Mouse (Mus musculus): ENCODE data around the gene Inpp4b. TPM values are rescaled to one million over a fixed set of nuclear protein-coding genes. Genes with fewer than 3 reads are reported as not detected.

The Inpp4b gene
- polyA plus RNA-seq, 1 experiment, result 1.9 TPM

- H3K4me3 ChIP-seq (ENCODE audit: insufficient read depth, low read length), result no peak overlapping the region
- H3K4me1 ChIP-seq (ENCODE audit: control insufficient read depth, insufficient read depth, low read length), result no peaks in the 10 kb centered on the region
- no peak overlapping the region for H3K27ac ChIP-seq (ENCODE audit: insufficient read depth, low read length)
- TF ChIP-seq POLR2A (IDR thresholded peaks at IDR 0.05; ENCODE audit: low read depth, low read length) (no peak), CTCF (IDR thresholded peaks at IDR 0.05; ENCODE audit: borderline replicate concordance, insufficient read depth, low read length) (no peak)
These were observed 18.8 kb downstream of the Inpp4b start for GRCm38 (mm10) chr8:81361162-81361561.

GRCm38 (mm10) chr8:81370607-81371006 lies 28.3 kb downstream of the Inpp4b start:
- TF ChIP-seq CTCF (IDR thresholded peaks at IDR 0.05; ENCODE audit: borderline replicate concordance, insufficient read depth, low read length) (no peak), POLR2A (IDR thresholded peaks at IDR 0.05; ENCODE audit: low read depth, low read length) (no peak)

GRCm38 (mm10) chr8:81371844-81372243 lies 29.5 kb downstream of the Inpp4b start:
- Histone ChIP-seq H3K27ac (ENCODE audit: insufficient read depth, low read length) (no peak overlapping the region), H3K4me3 (ENCODE audit: insufficient read depth, low read length) (no peak overlapping the region), H3K4me1 (ENCODE audit: control insufficient read depth, insufficient read depth, low read length) (no peaks in the 10 kb centered on the region)
- TF ChIP-seq CTCF (IDR thresholded peaks at IDR 0.05; ENCODE audit: borderline replicate concordance, insufficient read depth, low read length), result no peak

More at GRCm38 (mm10) chr8:81370607-81371006, 28.3 kb downstream of the Inpp4b start:
- no peak overlapping the region for H3K27ac ChIP-seq (ENCODE audit: insufficient read depth, low read length)
- H3K4me3 ChIP-seq (ENCODE audit: insufficient read depth, low read length), result no peak overlapping the region
- H3K4me1 ChIP-seq (ENCODE audit: control insufficient read depth, insufficient read depth, low read length), result no peaks in the 10 kb centered on the region

GRCm38 (mm10) chr8:81374877-81375475 lies 32.6 kb downstream of the Inpp4b start:
- no peak overlapping the region for H3K27ac ChIP-seq (ENCODE audit: insufficient read depth, low read length)
- TF ChIP-seq CTCF (IDR thresholded peaks at IDR 0.05; ENCODE audit: borderline replicate concordance, insufficient read depth, low read length) (no peak), POLR2A (IDR thresholded peaks at IDR 0.05; ENCODE audit: low read depth, low read length) (no peak)
- H3K4me3 ChIP-seq (ENCODE audit: insufficient read depth, low read length), result no peak overlapping the region
- no peaks in the 10 kb centered on the region for H3K4me1 ChIP-seq (ENCODE audit: control insufficient read depth, insufficient read depth, low read length)

GRCm38 (mm10) chr8:81388953-81389352 lies 46.6 kb downstream of the Inpp4b start:
- Histone ChIP-seq H3K4me1 (ENCODE audit: control insufficient read depth, insufficient read depth, low read length) (no peaks in the 10 kb centered on the region), H3K27ac (ENCODE audit: insufficient read depth, low read length) (no peak overlapping the region)
- no peak for TF ChIP-seq POLR2A (IDR thresholded peaks at IDR 0.05; ENCODE audit: low read depth, low read length)
- TF ChIP-seq CTCF (IDR thresholded peaks at IDR 0.05; ENCODE audit: borderline replicate concordance, insufficient read depth, low read length), result no peak

GRCm38 (mm10) chr8:81399071-81399470 lies 56.7 kb downstream of the Inpp4b start:
- Histone ChIP-seq H3K4me3 (ENCODE audit: insufficient read depth, low read length) (no peak overlapping the region), H3K27ac (ENCODE audit: insufficient read depth, low read length) (no peak overlapping the region), H3K4me1 (ENCODE audit: control insufficient read depth, insufficient read depth, low read length) (no peaks in the 10 kb centered on the region)
- no peak for TF ChIP-seq CTCF (IDR thresholded peaks at IDR 0.05; ENCODE audit: borderline replicate concordance, insufficient read depth, low read length)
- no peak for TF ChIP-seq POLR2A (IDR thresholded peaks at IDR 0.05; ENCODE audit: low read depth, low read length)

More at GRCm38 (mm10) chr8:81388953-81389352, 46.6 kb downstream of the Inpp4b start:
- H3K4me3 ChIP-seq (ENCODE audit: insufficient read depth, low read length), result no peak overlapping the region

- H3K4me3 ChIP-seq (ENCODE audit: insufficient read depth, low read length), result no peak overlapping the region
- TF ChIP-seq POLR2A (IDR thresholded peaks at IDR 0.05; ENCODE audit: low read depth, low read length) (no peak), CTCF (IDR thresholded peaks at IDR 0.05; ENCODE audit: borderline replicate concordance, insufficient read depth, low read length) (no peak)
These were observed 57.1 kb downstream of the Inpp4b start for GRCm38 (mm10) chr8:81399501-81399900.

GRCm38 (mm10) chr8:81412707-81413106 lies 70.4 kb downstream of the Inpp4b start:
- no peak overlapping the region for H3K27ac ChIP-seq (ENCODE audit: insufficient read depth, low read length)
- H3K4me1 ChIP-seq (ENCODE audit: control insufficient read depth, insufficient read depth, low read length), result no peaks in the 10 kb centered on the region
- TF ChIP-seq CTCF (IDR thresholded peaks at IDR 0.05; ENCODE audit: borderline replicate concordance, insufficient read depth, low read length), result no peak
- no peak for TF ChIP-seq POLR2A (IDR thresholded peaks at IDR 0.05; ENCODE audit: low read depth, low read length)
- H3K4me3 ChIP-seq (ENCODE audit: insufficient read depth, low read length), result no peak overlapping the region

More at GRCm38 (mm10) chr8:81399501-81399900, 57.1 kb downstream of the Inpp4b start:
- Histone ChIP-seq H3K27ac (ENCODE audit: insufficient read depth, low read length) (no peak overlapping the region), H3K4me1 (ENCODE audit: control insufficient read depth, insufficient read depth, low read length) (no peaks in the 10 kb centered on the region)

GRCm38 (mm10) chr8:81443957-81444356 lies 101.6 kb downstream of the Inpp4b start:
- Histone ChIP-seq H3K27ac (ENCODE audit: insufficient read depth, low read length) (no peak overlapping the region), H3K4me3 (ENCODE audit: insufficient read depth, low read length) (no peak overlapping the region), H3K4me1 (ENCODE audit: control insufficient read depth, insufficient read depth, low read length) (no peaks in the 10 kb centered on the region)
- no peak for TF ChIP-seq POLR2A (IDR thresholded peaks at IDR 0.05; ENCODE audit: low read depth, low read length)
- no peak for TF ChIP-seq CTCF (IDR thresholded peaks at IDR 0.05; ENCODE audit: borderline replicate concordance, insufficient read depth, low read length)

- H3K4me1 ChIP-seq (ENCODE audit: control insufficient read depth, insufficient read depth, low read length), result no peaks in the 10 kb centered on the region
- TF ChIP-seq POLR2A (IDR thresholded peaks at IDR 0.05; ENCODE audit: low read depth, low read length) (no peak), CTCF (IDR thresholded peaks at IDR 0.05; ENCODE audit: borderline replicate concordance, insufficient read depth, low read length) (no peak)
- no peak overlapping the region for H3K4me3 ChIP-seq (ENCODE audit: insufficient read depth, low read length)
- no peak overlapping the region for H3K27ac ChIP-seq (ENCODE audit: insufficient read depth, low read length)
These were observed 107.4 kb downstream of the Inpp4b start for GRCm38 (mm10) chr8:81449798-81450197.

Data from embryonic fibroblast, embryonic 13.5 days (primary cell).